Mouse (Mus musculus) spleen, adult 12 weeks (tissue): ENCODE data around the gene Lig1.
"Not testable (repeated sequence)": the region's sequence is repeated elsewhere in the genome, so short reads cannot be mapped to it uniquely, and the experiment has no call there.

Experiments
- DNase-seq: peaks from one replicate; pipeline ENCODE4 v3.0.0; 2022; ENCODE audit warnings: low spot score

Lig1 gene

GRCm38 (mm10) chr7:13277081-13277480, at the start of gene Lig1:
TSS of gene Lig1 (plus strand) at chr7:13277283.
- no peak for DNase-seq

GRCm38 (mm10) chr7:13260746-13261700, 16.1 kb upstream of the Lig1 start:
- no peak for DNase-seq

GRCm38 (mm10) chr7:13263851-13264250, 13.2 kb upstream of the Lig1 start:
- no peak for DNase-seq

GRCm38 (mm10) chr7:13264396-13264795, 12.7 kb upstream of the Lig1 start:
- no peak for DNase-seq

GRCm38 (mm10) chr7:13268749-13269260, 8.3 kb upstream of the Lig1 start:
- no peak for DNase-seq

- no peak for DNase-seq
These were observed 7.7 kb upstream of the Lig1 start for GRCm38 (mm10) chr7:13269394-13269793.

- no peak for DNase-seq
These were observed 5.4 kb upstream of the Lig1 start for GRCm38 (mm10) chr7:13271704-13272103.

GRCm38 (mm10) chr7:13277833-13278232, 750 bp downstream of the Lig1 start:
- DNase-seq, result no peak

GRCm38 (mm10) chr7:13278308-13278891, 1.3 kb downstream of the Lig1 start, which contains the start of gene Zswim9:
TSS of gene Zswim9 (minus strand) at chr7:13278721.
- DNase-seq, result peak; percentile 92

- DNase-seq, result not testable (repeated sequence)
These were observed 1.9 kb downstream of the Lig1 start for GRCm38 (mm10) chr7:13278957-13279356.

GRCm38 (mm10) chr7:13288621-13289020, 11.5 kb downstream of the Lig1 start:
- DNase-seq, result no peak

GRCm38 (mm10) chr7:13290041-13290675, 13.1 kb downstream of the Lig1 start:
- no peak for DNase-seq

GRCm38 (mm10) chr7:13291370-13291769, 14.3 kb downstream of the Lig1 start:
- no peak for DNase-seq

- DNase-seq, result no peak
These were observed 17.1 kb downstream of the Lig1 start for GRCm38 (mm10) chr7:13293878-13294855.

- no peak for DNase-seq
These were observed 18.2 kb downstream of the Lig1 start for GRCm38 (mm10) chr7:13295256-13295655.

- no peak for DNase-seq
These were observed 20.6 kb downstream of the Lig1 start for GRCm38 (mm10) chr7:13297636-13298035.

- no peak for DNase-seq
These were observed 21.7 kb downstream of the Lig1 start for GRCm38 (mm10) chr7:13298821-13299220.

- no peak for DNase-seq
These were observed 24.6 kb downstream of the Lig1 start for GRCm38 (mm10) chr7:13301643-13302042.

- no peak for DNase-seq
These were observed 25.7 kb downstream of the Lig1 start for GRCm38 (mm10) chr7:13302780-13303179.

GRCm38 (mm10) chr7:13303372-13303771, 26.3 kb downstream of the Lig1 start:
- no peak for DNase-seq

GRCm38 (mm10) chr7:13309407-13309806, 32.3 kb downstream of the Lig1 start:
- DNase-seq, result no peak
